Mouse (Mus musculus) right cerebral cortex, postnatal 10 days (tissue): ENCODE measurements at regions not wholly inside any gene's neighbourhood (a gene's known extent, or its start where the extent isn't known, plus 50 kb on each side); places are given as distances from the start of the nearest gene placed in this dataset.

Experiments
- DNase-seq, 2 experiments: peaks; one replicate each; pipeline ENCODE4 v3.0.0; 2021; ENCODE audit warnings: low spot score in 2 of 2

- DNase-seq, result peak; percentile 18 to 25
Observed at GRCm38 (mm10) chr3:134605356-134605771, 223.4 kb upstream of the Tacr3 start.

- DNase-seq, result no peak
Observed at GRCm38 (mm10) chr3:134610244-134610643, 218.6 kb upstream of the Tacr3 start.

GRCm38 (mm10) chr3:134611516-134612297 lies 217.1 kb upstream of the Tacr3 start:
- no peak for DNase-seq

GRCm38 (mm10) chr3:134612298-134612616 lies 216.6 kb upstream of the Tacr3 start:
- no peak for DNase-seq

GRCm38 (mm10) chr3:134629166-134630134 lies 199.4 kb upstream of the Tacr3 start:
- peak; percentile 46 to 60 for DNase-seq

- DNase-seq, result no peak
Observed at GRCm38 (mm10) chr3:134630135-134630516, 198.7 kb upstream of the Tacr3 start.

GRCm38 (mm10) chr3:134648727-134649445 lies 179.9 kb upstream of the Tacr3 start:
- no peak for DNase-seq

GRCm38 (mm10) chr3:134654051-134654450 lies 174.8 kb upstream of the Tacr3 start:
- peak; percentile 59 to 70 for DNase-seq

GRCm38 (mm10) chr3:134694893-134695292 lies 133.9 kb upstream of the Tacr3 start:
- DNase-seq, result no peak

- DNase-seq, result no peak
Observed at GRCm38 (mm10) chr3:134718620-134719019, 110.2 kb upstream of the Tacr3 start.

GRCm38 (mm10) chr3:134735684-134736083 lies 93.1 kb upstream of the Tacr3 start:
- no peak for DNase-seq

- DNase-seq, result no peak
Observed at GRCm38 (mm10) chr3:134761108-134761507, 67.7 kb upstream of the Tacr3 start.

GRCm38 (mm10) chr3:134763264-134763936 lies 65.4 kb upstream of the Tacr3 start:
- no peak for DNase-seq
